Comparison of ENCODE assay signal across 13 mouse cellular contexts in the genomic region with DNA sequence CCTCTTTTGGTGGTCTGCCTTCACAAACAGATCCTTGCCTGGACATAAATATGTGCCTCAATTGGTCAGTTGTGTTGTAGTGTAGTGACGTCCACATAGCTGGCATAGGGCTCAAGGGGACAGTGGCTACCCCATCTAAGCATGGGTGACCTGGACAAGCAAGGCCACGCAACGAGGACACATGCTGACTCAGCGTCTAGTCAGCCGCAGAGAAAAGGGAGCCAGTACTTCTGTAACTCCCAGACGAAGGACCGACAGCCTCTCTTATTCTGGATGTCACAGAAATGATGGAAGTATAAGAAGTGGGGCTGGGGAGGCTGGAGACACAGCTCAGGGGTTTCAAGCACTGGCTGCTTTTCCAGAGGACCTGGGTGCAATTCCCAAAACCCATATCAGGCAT. TPM values are rescaled to one million over a fixed set of nuclear protein-coding genes. Genes with fewer than 3 reads are reported as not detected.
"Had no signal": no experiment of that assay in that cellular context is flagged by ENCODE, and none has a peak within 500 bp of the region (broad histone marks: within the 10 kb centered on the region; RNA-seq: fewer than 3 reads in every experiment).

No protein-coding gene starts in this region.

- H3K36me3 ChIP-seq: limb, embryonic 12.5 days; liver, embryonic 13.5 days; lung, embryonic 15.5 days; midbrain, embryonic 13.5 days; neural tube, embryonic 15.5 days had no signal

- H3K4me3 ChIP-seq: layer of hippocampus, adult 2 months; limb, embryonic 12.5 days; liver, embryonic 13.5 days; lung, embryonic 15.5 days; midbrain, embryonic 13.5 days; neural tube, embryonic 15.5 days had no signal

- ATAC-seq: liver, postnatal 0 days; midbrain, embryonic 13.5 days had no signal

- H3K27me3 ChIP-seq: limb, embryonic 12.5 days; liver, embryonic 13.5 days; lung, embryonic 15.5 days; midbrain, embryonic 13.5 days; neural tube, embryonic 15.5 days had no signal

- H3K9ac ChIP-seq: limb, embryonic 12.5 days; liver, embryonic 13.5 days; liver, postnatal 0 days; lung, embryonic 15.5 days; midbrain, embryonic 13.5 days; neural tube, embryonic 15.5 days had no signal

- H3K9me3 ChIP-seq: limb, embryonic 12.5 days; liver, embryonic 13.5 days; lung, embryonic 15.5 days; midbrain, embryonic 13.5 days; neural tube, embryonic 15.5 days had no signal

- H3K4me2 ChIP-seq: limb, embryonic 12.5 days; liver, embryonic 13.5 days; lung, embryonic 15.5 days; midbrain, embryonic 13.5 days; neural tube, embryonic 15.5 days had no signal

- H3K27ac ChIP-seq: kidney, postnatal 0 days; layer of hippocampus, adult 2 months; limb, embryonic 12.5 days; liver, embryonic 13.5 days; lung, embryonic 15.5 days; midbrain, embryonic 13.5 days; neural tube, embryonic 15.5 days had no signal

- DNase-seq: kidney, postnatal 4 days; liver; liver, embryonic 13.5 days; liver, postnatal 0 days; lung, postnatal 14 days; right cerebral cortex, postnatal 25 days; thymus, postnatal 4 days had no signal

RNA-seq across cellular contexts. Expression of a gene that starts 45.9 kb away (rescaled TPM):
- polyA plus RNA-seq: liver, postnatal 0 days had no signal
